Mouse (Mus musculus): ENCODE data around the gene Nrbf2.
A peak's percentile ranks its signal among the peaks of the same experiment; 100 is the strongest.

Gene Nrbf2

GRCm38 (mm10) chr10:67285176-67285814 is at the start of gene Nrbf2:
TSS of gene Nrbf2 (minus strand) at chr10:67285305.
- DNase-seq = peak; percentile 89

GRCm38 (mm10) chr10:67330580-67330979 is 45.5 kb upstream of the Nrbf2 start:
- DNase-seq = no peak

GRCm38 (mm10) chr10:67329661-67330060 is 44.6 kb upstream of the Nrbf2 start:
- no peak for DNase-seq

GRCm38 (mm10) chr10:67328208-67328607 is 43.1 kb upstream of the Nrbf2 start:
- no peak for DNase-seq

GRCm38 (mm10) chr10:67324036-67324435 is 38.9 kb upstream of the Nrbf2 start:
- DNase-seq = no peak

GRCm38 (mm10) chr10:67321396-67321795 is 36.3 kb upstream of the Nrbf2 start:
- no peak for DNase-seq

- DNase-seq = no peak
These were observed 35.2 kb upstream of the Nrbf2 start for GRCm38 (mm10) chr10:67320207-67320859.

- DNase-seq = no peak
These were observed 34.1 kb upstream of the Nrbf2 start for GRCm38 (mm10) chr10:67319016-67319725.

- DNase-seq = peak; percentile 15
These were observed 32.9 kb upstream of the Nrbf2 start for GRCm38 (mm10) chr10:67317931-67318460.

- peak; percentile 76 for DNase-seq
These were observed 29.8 kb upstream of the Nrbf2 start for GRCm38 (mm10) chr10:67314811-67315435.

- no peak for DNase-seq
These were observed 27.4 kb upstream of the Nrbf2 start for GRCm38 (mm10) chr10:67312456-67312855.

- peak; percentile 68 for DNase-seq
These were observed 26.3 kb upstream of the Nrbf2 start for GRCm38 (mm10) chr10:67311277-67311959.

- DNase-seq = no peak
These were observed 24.5 kb upstream of the Nrbf2 start for GRCm38 (mm10) chr10:67309483-67310138.

- DNase-seq = no peak
These were observed 17.2 kb upstream of the Nrbf2 start for GRCm38 (mm10) chr10:67302340-67302739.

GRCm38 (mm10) chr10:67301046-67301445 is 15.9 kb upstream of the Nrbf2 start:
- no peak for DNase-seq

- no peak for DNase-seq
These were observed 14.2 kb upstream of the Nrbf2 start for GRCm38 (mm10) chr10:67299285-67299684.

- DNase-seq = no peak
These were observed 13.8 kb upstream of the Nrbf2 start for GRCm38 (mm10) chr10:67298856-67299255.

- no peak for DNase-seq
These were observed 12.2 kb upstream of the Nrbf2 start for GRCm38 (mm10) chr10:67297175-67297855.

- DNase-seq = no peak
These were observed 11.5 kb upstream of the Nrbf2 start for GRCm38 (mm10) chr10:67296482-67297152.

GRCm38 (mm10) chr10:67295938-67296466 is 10.9 kb upstream of the Nrbf2 start:
- no peak for DNase-seq

GRCm38 (mm10) chr10:67295331-67295730 is 10.2 kb upstream of the Nrbf2 start:
- no peak for DNase-seq

Data from thymus, postnatal 4 days (tissue).